Mouse (Mus musculus): ENCODE results near the gene Hap1.
A peak's percentile ranks its signal among the peaks of the same experiment; 100 is the strongest.
"Not testable (repeated sequence)": the region's sequence is repeated elsewhere in the genome, so short reads cannot be mapped to it uniquely, and the experiment has no call there.

Gene Hap1

DNA sequence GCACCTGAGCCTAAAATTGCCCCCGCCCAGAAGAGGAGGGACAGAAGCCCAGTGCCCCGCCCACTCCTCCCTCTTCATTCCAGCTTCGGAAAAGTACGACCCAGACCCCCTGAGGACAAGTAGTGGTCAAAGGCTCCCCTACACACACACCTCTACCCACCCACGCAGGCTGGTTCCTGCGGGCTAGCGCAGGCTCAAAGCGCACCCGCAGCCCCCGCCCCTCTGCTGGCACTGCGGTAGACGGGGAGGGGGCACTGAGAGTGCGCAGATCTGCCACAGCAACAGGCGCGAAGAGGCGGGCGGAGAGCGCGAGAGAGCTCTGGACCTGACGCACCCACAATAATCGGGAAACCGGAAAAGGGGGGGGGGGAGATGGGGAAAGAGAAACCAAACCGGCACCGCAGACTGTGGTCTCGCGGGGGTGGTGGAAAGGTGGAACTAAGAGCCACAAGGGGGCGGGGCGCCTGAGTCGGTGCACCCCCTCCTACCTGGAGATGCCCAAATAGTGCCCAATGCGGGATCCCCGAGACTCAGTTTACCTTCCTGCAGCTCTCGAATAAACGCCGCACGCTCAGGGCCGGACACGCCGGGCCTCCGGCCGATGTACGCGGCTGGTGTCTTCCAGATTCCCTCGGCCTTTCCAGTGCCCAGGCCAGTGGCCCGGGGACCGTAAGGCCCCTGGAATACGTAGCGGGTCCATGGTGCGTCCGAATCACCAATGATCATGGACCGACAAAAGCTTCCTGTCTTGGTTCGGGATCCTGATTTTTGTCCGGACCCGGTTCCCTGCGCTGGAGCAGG, 577 bp downstream of the Hap1 start:
- DNase-seq = peak; percentile 58 to 71

DNA sequence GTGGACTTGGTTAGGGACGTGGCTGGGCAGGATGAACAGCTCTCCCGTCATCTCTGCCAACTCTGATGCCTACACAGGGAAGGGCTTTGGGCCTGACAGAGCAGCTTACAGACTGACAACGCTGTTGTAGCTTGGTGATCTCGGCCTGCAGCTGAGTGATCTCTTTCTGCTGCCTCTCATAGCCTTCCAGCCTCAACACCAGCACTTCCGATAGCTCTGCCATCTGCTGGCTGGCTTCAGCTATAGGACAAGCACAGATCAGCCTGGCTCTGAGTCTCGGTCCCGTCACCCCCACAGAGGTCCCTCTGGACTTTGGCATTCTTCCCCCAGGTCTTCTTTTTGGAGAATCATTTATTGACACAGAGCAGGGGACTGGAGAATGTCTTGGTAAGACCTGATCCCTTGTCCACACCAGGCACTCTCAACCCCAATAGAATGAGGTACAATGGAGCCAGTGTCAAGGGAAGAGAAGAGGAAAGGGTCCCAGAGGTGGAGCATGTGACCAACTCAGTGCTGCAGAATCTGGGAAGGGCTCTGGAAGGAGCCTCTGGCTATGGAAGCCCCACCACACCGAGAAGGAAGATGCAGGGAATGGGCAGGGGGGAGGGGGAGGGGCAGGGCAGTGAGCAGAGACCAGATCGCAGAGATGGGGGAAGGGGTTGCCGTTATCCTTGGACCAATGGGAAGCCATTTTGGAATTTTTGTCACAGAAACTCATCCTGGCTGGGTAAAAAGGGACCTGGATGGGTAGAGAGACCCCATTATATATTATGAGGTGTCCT, 3.7 kb downstream of the Hap1 start:
- peak; percentile 47 to 73 for DNase-seq

DNA sequence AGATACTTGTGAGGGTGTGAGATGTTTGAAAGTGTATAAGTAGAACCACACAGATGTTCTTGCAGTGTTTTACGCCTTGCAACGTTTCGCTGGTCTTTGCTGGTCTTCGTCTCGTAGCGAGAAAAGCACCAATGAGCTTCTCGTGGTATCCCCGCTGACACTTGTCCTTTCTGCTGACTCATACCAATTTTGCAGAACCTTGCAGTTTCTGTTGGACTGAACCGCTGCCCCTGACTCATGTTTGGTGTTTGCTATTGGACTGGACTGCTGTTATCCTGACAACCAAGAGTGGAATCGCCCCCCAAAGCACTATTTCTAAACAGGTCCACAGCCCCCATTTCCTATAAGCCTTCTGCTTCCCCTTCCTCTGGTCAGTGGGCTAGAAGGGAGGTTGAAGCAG, 11.7 kb downstream of the Hap1 start:
- no peak for DNase-seq

DNA sequence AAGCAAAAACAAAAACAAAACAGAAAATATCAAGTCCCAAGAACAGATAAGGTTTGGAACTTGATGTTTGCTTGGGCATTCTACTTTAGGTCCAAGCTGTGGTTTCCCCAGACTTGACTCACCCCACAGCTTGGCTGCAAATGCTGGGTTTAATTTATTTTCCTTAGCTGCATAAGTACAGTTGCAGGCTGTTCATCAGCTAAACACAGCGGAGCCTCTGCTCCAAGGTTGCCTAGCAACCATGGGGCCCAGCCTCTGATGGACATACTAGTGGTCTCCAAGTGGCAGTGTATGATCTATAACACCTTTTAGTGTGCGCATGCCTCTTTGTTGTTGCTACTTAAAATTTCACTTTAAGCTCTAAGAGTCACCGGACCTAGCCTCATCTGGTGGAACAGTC, 20.2 kb downstream of the Hap1 start:
- DNase-seq = no peak

DNA sequence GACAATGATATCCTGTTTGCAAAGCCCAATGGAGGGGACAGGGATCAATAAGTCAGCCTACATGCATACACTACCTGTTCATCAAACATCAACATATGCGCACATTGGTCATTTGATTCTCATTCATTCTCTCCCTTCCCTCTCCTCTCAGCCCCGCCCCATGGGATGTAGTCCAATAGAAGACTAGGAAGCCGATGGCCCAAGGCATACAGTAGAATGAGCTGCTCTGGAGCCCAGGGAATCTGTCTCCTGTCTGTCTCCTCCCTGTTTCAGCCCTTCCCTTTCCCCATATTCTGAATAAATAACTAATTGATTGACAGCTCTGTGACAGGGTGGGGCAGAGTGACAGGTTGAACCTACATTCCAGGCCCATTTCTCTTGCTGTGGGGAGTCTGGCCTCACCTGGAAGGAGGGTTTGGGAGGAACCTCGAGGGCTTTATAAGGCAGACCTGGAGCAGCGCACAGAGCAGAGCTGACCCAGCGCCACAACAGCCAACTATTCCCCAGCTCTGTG, 21.9 kb downstream of the Hap1 start, which contains the start of gene Gast:
TSS of gene Gast (plus strand) at position 464 of the 514 bp plus-strand sequence.
- DNase-seq = no peak

DNA sequence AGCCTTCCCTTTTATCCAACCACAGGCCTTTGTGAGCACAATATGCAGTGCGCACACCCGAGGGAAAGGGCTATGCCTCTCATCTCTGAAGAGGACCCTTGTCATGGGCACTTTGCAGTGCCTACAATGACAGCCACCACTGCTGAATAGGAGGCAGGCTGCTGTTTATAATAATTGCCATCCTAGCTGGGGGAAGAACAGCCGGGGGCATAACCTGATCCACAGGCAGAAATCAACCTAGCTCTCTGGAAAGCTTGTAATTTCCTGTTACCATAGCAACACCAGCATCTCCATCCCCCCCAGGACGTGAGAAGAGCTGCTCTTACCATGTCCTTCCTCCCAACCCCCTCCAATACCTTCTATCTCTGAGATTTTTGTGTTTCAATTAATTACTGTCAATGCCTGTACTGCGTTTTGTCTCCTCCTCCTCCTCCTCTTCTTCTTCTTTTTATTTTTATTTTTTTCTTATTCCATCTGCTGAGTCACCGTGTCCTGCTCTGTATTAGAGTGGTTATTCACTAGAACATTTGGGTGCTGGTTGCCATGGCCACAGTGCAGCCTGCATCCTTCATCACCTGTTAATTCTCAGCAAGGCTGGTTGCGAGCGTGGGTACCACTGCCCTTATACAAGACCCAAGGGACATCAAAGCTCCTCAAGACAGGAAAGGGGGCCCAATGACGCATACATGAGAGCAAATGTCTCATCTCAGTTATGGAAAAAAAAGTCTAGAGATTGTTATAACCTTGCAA, 23.0 kb downstream of the Hap1 start:
- DNase-seq = no peak

DNA sequence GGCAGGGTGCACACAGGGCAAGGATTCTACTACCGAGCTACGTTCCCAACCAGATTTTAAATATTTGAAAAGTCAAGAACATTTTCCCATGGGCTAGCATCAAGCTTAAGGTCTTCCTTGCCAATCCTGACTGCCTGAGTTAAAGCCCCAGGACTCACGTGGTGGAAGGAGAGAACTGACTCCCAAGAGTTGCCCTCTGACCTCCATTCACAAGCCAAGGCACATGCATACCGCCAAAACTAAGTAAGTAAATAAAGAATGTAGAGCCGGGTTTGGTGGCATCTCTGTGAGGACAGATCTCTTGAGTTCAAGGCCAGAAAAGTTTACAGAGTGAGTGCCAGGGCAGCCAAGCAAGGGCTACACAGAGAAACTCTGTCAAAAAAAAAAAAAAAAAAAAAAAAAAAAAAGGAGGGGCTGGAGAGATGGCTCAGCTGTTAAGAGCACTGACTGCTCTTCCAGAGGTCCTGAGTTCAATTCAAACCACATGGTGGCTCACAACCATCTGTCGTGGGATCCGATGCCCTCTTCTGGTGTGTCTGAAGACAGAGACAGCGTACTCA, 25.0 kb downstream of the Hap1 start:
- DNase-seq = not testable (repeated sequence)

DNA sequence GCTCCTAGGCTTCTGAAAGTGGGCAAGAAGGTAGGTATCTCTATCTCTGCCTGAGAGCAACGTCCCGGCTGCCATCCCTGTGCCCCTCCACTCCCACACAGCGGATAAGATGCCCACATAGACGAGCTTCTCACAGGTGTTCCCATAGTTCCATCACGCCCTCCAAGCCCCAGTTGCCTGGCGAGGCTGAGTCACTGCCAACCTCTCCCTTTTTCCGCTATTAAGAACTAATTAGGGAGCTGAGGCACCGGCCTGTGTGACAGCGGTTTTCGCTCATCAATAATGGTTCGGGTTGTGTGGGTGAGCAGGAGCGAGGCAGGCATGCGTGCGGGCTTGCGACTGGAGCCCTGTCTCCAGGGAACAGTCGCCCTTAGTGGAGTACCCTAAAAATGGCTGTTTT, 25.7 kb downstream of the Hap1 start:
- DNase-seq = no peak

DNA sequence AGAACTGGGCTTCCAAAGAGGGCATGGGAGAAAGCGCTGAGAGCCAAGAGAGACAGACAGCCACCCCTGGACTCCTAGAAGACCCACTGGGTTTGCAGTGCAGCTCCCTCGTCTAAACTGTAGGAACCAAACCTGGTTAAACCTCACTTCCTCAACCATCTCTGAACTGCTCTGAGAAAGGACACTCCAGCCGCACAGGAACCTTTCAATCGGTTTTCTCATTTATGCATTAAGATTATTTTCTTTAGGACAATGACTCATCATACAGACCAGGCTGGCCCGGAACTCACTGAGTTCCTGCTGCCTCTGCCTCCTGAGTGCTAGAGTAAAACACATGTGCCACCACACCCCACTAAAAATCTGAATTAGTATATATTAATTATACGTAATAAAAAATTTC, 28.2 kb downstream of the Hap1 start:
- no peak for DNase-seq

DNA sequence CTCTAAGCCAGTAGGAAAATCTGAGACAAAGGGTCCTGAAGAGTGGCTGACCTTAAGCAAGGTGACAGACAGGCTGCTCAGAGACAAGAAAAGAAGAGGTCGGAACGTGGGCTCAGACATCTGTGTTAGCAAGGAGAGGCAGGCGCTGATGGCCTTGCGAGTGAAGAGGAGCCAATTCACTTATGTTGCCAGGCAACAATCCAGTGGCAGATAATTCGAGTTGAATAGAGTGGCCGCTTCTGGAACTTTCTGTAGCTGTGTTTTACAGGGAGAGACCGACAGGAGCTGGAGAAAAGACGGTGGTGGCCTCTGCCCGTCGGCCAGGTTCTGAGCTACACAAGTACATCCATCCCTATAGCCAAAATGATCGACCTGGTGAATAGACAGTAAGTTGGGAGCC, 28.6 kb downstream of the Hap1 start:
- no peak for DNase-seq

DNA sequence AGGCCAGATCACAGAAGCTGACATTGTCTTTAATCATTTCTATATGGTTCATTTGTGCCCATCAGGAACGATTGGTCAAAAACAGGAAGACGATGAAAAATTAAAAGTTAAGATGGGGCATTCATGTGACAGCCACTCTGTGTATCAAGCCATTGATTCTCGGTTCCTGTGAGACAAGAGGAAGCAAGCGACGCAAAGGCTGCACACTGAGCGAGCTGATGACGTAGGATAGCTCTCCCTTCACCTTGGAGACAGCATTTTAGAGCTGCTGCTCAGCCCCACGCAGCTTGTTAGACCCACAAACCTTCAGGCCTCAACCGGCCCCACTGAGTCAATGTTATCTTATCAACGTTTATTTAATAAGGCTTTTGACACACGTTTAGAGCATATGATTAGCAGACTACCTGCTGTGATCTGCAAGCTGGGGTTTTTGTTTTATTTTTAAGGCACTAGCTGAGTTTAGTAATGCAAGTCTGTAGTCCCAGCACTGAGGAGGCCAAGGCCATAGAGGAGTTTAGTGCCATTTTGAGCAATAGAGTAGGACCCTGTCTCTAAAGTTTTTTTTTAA, 30.8 kb downstream of the Hap1 start:
- DNase-seq = no peak

DNA sequence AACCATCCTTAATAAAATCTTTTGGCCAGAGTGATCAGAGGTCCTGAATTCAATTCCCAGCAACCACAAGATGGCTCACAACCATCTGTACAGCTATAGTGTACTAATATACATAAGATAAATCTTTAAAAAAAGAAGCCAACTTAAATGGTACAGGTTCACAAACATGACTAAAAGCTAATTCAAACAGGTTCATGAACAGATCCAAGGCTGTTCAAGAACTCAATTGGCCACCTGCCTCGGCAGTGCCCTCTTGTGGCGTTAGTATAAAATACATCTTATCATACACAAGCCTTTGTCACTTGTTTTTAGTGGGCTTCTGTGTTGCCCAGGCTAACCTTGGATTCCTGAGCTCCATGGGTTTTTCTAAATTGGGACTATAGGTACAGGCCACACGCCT, 32.4 kb downstream of the Hap1 start:
- peak; percentile 65 to 75 for DNase-seq

DNA sequence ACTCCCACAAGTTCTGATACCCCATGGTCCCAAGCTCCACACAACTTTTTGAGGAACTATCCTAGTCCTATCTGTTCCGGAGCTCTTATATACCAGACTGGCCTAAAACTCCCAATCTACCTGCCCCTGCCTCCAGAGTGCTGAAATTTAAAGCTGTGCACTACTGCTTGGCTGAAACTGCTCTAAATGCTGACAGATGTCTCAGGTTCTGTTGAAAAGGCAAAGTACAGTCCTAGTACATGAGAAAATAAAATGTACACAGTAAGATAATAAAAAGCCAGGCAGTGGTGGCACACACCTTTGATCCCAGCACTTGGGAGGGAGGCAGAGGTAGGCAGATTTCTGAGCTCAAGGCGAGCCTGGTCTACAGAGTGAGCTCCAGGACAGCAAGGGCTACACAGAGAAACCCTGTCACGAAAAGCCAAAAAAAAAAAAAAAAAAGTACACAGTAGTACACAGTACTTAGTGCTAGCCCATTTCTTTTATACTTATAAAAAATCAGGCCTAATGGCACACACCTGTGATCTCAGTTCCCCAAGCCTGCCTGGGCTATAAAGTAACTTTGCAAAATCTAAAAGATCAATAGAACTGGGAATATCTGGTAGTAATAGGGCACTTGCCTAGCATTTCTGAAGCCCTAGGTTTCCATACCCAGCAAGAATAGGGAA, 33.2 kb downstream of the Hap1 start:
- no peak for DNase-seq

DNA sequence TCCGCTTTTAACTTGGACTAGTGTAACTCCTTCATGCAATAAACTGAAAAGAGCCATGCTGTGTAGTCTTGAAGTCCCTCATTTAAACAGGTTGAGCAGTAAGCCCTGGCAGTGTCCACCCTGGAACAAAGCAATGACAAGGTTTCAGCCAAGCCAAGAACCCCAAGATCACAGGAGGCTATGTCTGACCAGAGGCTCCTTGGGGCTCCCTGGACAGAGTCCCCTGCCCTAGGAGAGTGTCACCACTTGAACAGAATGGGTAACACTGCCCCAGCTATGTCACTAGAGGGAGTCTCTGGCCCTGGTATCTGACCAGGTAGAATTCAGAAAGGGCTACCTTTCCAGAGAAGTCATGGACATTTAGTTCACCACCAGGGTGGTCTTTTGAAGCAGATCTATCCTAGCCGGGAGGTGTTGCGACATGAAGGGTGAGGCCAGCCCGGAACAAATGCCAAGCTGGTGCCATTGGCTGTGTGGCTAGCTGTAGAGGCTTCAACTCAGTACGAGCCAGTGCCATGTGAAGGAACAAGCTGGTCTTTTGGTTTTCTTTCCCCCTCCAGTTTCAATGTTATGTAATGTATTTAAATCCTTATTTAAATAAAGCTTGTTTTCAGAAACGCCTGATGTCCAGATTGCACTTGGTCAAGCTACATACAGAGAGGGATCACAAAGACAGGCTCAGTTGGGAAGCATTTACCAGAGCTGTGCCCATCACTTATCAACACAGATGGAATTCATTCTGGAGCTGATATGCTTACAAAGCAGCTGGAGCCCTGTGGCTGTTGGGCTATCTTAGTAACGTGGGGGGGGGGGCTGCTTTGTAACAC, 34.2 kb downstream of the Hap1 start:
- not testable (repeated sequence) for DNase-seq

DNA sequence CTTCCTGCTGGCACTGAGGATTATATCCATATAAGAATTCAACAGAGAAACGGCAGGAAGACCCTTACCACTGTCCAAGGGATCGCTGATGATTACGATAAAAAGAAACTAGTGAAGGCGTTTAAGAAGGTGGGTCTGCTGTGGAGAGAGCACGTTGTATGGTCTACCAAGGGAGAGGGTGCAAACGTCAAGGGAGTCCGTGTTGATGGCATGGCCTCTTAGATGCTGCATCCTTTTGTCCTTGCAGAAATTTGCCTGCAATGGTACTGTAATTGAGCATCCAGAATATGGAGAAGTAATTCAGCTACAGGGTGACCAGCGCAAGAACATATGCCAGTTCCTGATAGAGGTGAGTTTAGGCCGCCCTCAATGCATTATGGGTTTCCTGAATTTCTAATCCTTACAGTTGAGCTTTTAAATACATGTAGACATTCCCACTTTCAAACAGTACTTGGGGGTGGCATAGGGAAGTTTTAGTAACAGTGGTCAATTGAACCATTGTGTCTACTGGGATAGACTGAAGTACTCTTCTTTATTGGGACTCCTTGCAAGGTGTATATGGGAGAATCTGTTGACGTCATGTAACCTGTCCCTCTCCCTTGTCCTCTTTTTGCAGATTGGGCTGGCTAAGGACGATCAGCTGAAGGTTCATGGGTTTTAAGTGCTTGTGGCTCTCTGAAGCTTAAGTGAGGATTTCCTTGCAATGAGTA, 35.1 kb downstream of the Hap1 start:
- DNase-seq = not testable (repeated sequence)

DNA sequence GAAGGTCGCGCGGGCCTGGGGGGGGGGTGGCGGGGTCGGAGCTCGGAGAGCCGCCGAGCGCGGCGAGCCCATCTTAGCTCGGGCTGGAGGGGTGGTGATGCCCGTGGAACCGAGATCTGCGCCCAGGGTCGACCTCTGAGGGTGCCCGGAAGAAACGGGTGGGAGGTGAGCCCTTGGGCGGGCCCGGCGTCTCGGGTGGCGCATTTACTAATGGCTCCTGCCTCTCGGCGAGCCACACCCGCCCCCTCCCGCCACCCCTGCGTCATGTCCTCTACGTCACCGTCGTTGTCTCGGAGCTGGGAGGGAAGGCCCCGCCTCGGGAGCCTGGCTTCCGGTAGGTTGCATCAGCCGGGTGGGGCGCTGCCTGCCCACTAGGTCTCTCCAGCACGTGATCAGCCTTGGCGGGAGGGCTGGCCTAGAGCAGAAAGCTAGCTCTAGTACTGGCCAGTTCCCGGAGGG, 35.7 kb downstream of the Hap1 start:
- DNase-seq = peak; percentile 97 to 99

DNA sequence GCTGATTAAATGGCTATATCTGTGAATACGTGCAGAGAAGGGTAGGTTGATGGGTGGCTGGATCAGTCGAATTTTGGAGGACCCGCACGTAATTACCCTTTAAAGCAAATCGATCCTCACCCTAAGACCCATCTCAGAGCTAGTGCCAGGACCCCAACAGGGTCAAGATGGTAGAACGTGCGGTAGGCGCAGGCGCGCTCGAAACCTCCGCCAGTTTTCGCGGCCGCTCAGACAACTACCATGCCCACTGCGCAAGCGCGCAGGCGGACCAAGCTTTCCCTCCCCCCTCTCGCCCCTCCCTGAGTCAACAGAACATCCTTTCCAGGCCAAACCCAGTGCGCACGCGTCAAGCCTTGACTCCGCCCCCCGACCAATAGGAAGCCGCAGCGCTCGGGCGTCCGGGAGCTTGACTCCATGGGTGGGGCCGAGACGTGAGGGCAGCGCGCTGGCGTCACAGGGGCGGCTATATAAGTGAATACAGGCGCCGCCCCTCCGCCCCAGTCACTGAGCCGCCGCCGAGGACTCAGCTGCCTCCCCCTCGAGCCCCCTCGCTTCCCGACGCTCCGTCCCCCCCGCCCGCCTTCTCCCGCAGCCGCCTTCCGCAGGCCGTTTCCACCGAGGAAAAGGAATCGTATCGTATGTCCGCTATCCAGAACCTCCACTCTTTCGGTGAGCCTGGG, 36.3 kb downstream of the Hap1 start, which contains the start of gene Eif1:
TSS of gene Eif1 (plus strand) at position 394 of the 680 bp plus-strand sequence.
- DNase-seq = peak; percentile 100

DNA sequence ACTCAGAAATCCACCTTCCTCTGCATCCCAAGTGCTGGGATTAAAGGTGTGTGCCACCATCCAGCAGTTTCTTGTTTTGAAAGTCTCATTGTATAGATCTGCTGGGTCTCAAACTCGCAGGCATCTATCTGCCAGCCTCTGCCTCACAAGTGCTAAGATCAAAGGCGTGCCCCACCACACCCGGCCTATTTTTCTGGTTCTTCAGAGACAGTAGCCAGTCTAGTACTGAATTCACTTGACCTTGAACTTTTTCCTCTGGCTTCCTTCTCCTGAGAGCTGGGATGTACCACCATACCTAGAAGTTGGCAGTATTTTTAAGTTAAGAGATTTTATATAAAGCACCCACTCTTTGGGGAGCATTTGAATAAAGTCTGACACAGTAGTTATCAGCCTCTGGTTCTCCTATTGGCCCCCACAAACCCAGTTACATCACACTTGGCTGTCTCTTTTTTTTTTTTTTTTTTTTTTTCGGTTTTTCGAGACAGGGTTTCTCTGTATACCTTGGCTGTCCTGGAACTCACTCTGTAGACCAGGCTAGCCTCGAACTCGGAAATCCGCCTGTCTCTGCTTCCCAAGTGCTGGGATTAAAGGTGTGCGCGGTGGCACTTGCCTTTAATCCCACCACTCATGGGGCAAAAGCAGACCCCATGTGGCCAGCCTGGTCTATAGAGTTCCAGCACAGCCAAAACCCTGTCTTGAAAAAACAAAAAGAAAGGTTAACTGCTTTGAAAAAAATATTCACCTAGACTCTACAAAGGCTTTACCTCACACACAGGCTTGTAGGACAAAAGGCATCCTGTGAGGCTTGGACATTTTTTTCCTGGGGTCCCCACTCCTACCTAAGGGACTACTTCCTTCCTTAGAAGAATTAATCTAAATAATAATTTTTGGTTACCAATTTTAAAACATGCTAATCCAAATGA, 37.1 kb downstream of the Hap1 start:
- DNase-seq = no peak

Data from kidney, postnatal 4 days (tissue).